Mouse (Mus musculus): ENCODE measurements around the gene Ifitm5. TPM values are rescaled to one million over a fixed set of nuclear protein-coding genes. Genes with fewer than 3 reads are reported as not detected.

Ifitm5 gene
- polyA plus RNA-seq, 1 experiment, result 0.44 TPM

DNA sequence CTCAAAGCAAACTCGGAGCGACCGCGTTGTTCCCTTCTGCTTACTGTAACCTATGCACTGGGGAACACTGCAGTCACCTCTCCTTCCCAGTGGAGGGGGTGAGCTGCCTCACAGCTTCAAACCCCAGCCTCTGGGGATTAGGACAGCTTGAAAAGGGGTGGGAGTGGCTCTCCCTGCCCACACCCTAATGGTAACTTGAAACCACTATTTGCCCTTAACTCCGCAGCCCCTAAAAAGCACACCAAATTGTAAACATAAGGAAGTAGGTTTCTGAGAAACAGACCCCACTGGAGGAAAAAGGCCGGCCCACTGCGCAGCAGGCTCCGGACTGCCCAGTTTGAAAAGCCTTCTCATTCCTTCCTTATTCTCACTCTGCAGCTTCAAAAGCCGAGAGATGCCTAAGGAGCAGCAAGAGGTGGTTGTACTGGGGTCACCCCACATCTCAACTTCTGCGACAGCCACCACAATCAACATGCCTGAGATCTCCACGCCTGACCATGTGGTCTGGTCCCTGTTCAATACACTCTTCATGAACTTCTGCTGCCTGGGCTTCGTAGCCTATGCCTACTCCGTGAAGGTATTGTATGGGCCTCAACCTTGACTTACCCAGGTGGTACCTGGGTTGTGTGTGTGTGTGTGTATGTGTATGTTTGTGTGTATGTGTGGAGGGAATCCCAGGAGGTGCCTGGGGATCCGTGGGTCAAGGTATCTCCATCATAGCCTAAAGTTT, 17.9 kb upstream of the Ifitm5 start:
- Histone ChIP-seq H3K79me3 (ENCODE audit: low read depth) (peaks cover 2% of the 10 kb centered on the region), H3K4me3 (ENCODE audit: insufficient read depth, poor library complexity, severe bottlenecking) (no peak overlapping the region), H3K79me2 (ENCODE audit: control insufficient read depth, insufficient read depth) (peaks cover 11% of the 10 kb centered on the region), H3K36me3 (ENCODE audit: control insufficient read depth, insufficient read depth) (no peaks in the 10 kb centered on the region), H3ac (ENCODE audit: control insufficient read depth, insufficient read length, low read depth) (no peak overlapping the region), H3K27me3 (ENCODE audit: control insufficient read depth, insufficient read depth, insufficient read length) (no peaks in the 10 kb centered on the region)
- TF ChIP-seq MYOD1 (IDR thresholded peaks at IDR 0.05; ENCODE audit: control insufficient read depth, insufficient read length, low read depth) (no peak), CTCF (IDR thresholded peaks at IDR 0.05; ENCODE audit: control insufficient read depth, insufficient read depth, insufficient read length) (no peak), MAX (IDR thresholded peaks at IDR 0.05) (no peak), USF1 (IDR thresholded peaks at IDR 0.05; ENCODE audit: low read depth) (no peak), MYOG (IDR thresholded peaks at IDR 0.05; ENCODE audit: control insufficient read depth, extremely low read depth, insufficient read length) (no peak), CEBPB (IDR thresholded peaks at IDR 0.05; ENCODE audit: low read depth) (no peak), FOSL1 (IDR thresholded peaks at IDR 0.05; ENCODE audit: insufficient read depth, low read length, poor library complexity, severe bottlenecking) (no peak)

DNA sequence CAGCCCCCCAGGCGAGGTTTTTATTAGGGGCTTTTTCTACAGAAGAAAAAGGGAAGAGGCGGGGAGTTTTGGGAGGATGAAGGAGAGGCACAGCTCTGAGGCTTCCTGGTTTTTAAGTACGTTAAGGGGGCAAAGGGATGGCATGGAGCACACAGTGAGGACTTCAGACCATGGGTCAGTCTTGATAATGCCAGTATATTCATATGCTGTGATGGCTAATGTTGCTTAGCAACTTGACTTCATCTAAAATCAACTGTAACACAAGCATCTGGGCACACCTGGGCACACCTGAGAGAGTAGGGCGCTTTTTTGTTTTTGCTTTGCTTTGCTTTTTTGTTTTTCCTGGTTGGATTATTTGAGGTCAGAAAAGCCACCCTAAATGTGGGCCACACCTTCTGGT, 16.8 kb upstream of the Ifitm5 start, which contains the start of gene Ifitm1:
Gene Ifitm1, plus strand, starts transcription at position 301 of the 400 bp plus-strand sequence.
- H3K27me3 ChIP-seq (ENCODE audit: control insufficient read depth, insufficient read depth, insufficient read length), result no peaks in the 10 kb centered on the region
- no peak within 1 kb of the TSS for H3K4me3 ChIP-seq (ENCODE audit: insufficient read depth, poor library complexity, severe bottlenecking)
- no peaks in the 10 kb centered on the region for H3K36me3 ChIP-seq (ENCODE audit: control insufficient read depth, insufficient read depth)
- H3K79me3 ChIP-seq (ENCODE audit: low read depth), result peaks cover 2% of the 10 kb centered on the region
- TF ChIP-seq MYOD1 (IDR thresholded peaks at IDR 0.05; ENCODE audit: control insufficient read depth, insufficient read length, low read depth) (no peak), CTCF (IDR thresholded peaks at IDR 0.05; ENCODE audit: control insufficient read depth, insufficient read depth, insufficient read length) (no peak), MAX (IDR thresholded peaks at IDR 0.05) (no peak), MYOG (IDR thresholded peaks at IDR 0.05; ENCODE audit: control insufficient read depth, extremely low read depth, insufficient read length) (no peak), CEBPB (IDR thresholded peaks at IDR 0.05; ENCODE audit: low read depth) (no peak), USF1 (IDR thresholded peaks at IDR 0.05; ENCODE audit: low read depth) (no peak), FOSL1 (IDR thresholded peaks at IDR 0.05; ENCODE audit: insufficient read depth, low read length, poor library complexity, severe bottlenecking) (no peak)
- no peak within 1 kb of the TSS for H3ac ChIP-seq (ENCODE audit: control insufficient read depth, insufficient read length, low read depth)
- H3K79me2 ChIP-seq (ENCODE audit: control insufficient read depth, insufficient read depth), result peaks cover 11% of the 10 kb centered on the region

DNA sequence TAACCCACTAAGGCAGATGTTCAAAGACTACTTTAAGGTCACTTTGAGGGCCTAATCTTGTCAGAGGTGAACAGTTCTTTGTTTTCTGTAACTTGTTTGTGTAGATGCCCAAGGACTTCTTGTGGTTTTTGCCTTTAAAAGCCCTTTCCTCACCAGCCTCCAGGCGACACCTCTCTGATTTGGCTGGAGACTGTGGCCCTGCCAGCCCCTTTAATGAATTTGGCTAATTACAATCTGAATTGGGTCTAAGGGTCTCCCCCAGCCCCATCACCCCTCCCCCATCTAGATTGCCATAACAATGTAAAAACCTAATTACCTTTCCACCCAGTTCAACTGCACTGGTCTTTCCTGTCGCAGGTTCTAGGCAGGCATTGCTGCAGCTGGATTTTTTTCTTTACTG, 12.6 kb upstream of the Ifitm5 start:
- Histone ChIP-seq H3K27me3 (ENCODE audit: control insufficient read depth, insufficient read depth, insufficient read length) (no peaks in the 10 kb centered on the region), H3K79me2 (ENCODE audit: control insufficient read depth, insufficient read depth) (no peaks in the 10 kb centered on the region), H3K4me3 (ENCODE audit: insufficient read depth, poor library complexity, severe bottlenecking) (no peak overlapping the region), H3ac (ENCODE audit: control insufficient read depth, insufficient read length, low read depth) (no peak overlapping the region), H3K36me3 (ENCODE audit: control insufficient read depth, insufficient read depth) (no peaks in the 10 kb centered on the region), H3K79me3 (ENCODE audit: low read depth) (no peaks in the 10 kb centered on the region)
- TF ChIP-seq FOSL1 (IDR thresholded peaks at IDR 0.05; ENCODE audit: insufficient read depth, low read length, poor library complexity, severe bottlenecking), result no peak
- TF ChIP-seq CEBPB (IDR thresholded peaks at IDR 0.05; ENCODE audit: low read depth), result no peak
- TF ChIP-seq USF1 (IDR thresholded peaks at IDR 0.05; ENCODE audit: low read depth), result no peak
- no peak for TF ChIP-seq MYOD1 (IDR thresholded peaks at IDR 0.05; ENCODE audit: control insufficient read depth, insufficient read length, low read depth)
- TF ChIP-seq CTCF (IDR thresholded peaks at IDR 0.05; ENCODE audit: control insufficient read depth, insufficient read depth, insufficient read length), result no peak
- TF ChIP-seq MAX (IDR thresholded peaks at IDR 0.05), result no peak
- TF ChIP-seq MYOG (IDR thresholded peaks at IDR 0.05; ENCODE audit: control insufficient read depth, extremely low read depth, insufficient read length), result no peak

DNA sequence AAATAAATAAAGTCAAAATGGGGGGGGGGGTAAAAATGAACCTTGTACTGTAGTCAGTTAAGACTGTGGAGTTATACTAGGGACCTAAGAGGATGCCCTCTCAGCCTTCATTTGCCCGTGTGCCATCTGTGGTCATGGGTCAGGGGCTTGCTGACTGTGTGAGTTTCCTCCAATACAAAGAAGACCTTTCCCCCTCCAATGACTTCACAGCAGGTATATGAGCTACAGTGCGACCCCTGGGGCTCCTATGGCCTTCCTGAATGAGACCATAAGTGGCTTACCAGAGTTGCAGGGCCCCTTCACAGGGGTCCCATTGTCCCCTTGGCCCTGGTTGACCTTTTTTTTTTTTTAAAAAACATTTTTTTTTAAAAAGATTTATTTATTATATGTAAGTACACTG, 11.3 kb upstream of the Ifitm5 start:
- H3K79me2 ChIP-seq (ENCODE audit: control insufficient read depth, insufficient read depth), result no peaks in the 10 kb centered on the region
- H3K27me3 ChIP-seq (ENCODE audit: control insufficient read depth, insufficient read depth, insufficient read length), result no peaks in the 10 kb centered on the region
- TF ChIP-seq MAX (IDR thresholded peaks at IDR 0.05), result no peak
- TF ChIP-seq MYOD1 (IDR thresholded peaks at IDR 0.05; ENCODE audit: control insufficient read depth, insufficient read length, low read depth), result no peak
- TF ChIP-seq FOSL1 (IDR thresholded peaks at IDR 0.05; ENCODE audit: insufficient read depth, low read length, poor library complexity, severe bottlenecking), result no peak
- TF ChIP-seq CTCF (IDR thresholded peaks at IDR 0.05; ENCODE audit: control insufficient read depth, insufficient read depth, insufficient read length), result no peak
- TF ChIP-seq USF1 (IDR thresholded peaks at IDR 0.05; ENCODE audit: low read depth), result no peak
- TF ChIP-seq MYOG (IDR thresholded peaks at IDR 0.05; ENCODE audit: control insufficient read depth, extremely low read depth, insufficient read length), result no peak
- no peak for TF ChIP-seq CEBPB (IDR thresholded peaks at IDR 0.05; ENCODE audit: low read depth)
- no peak overlapping the region for H3ac ChIP-seq (ENCODE audit: control insufficient read depth, insufficient read length, low read depth)
- no peaks in the 10 kb centered on the region for H3K79me3 ChIP-seq (ENCODE audit: low read depth)
- no peaks in the 10 kb centered on the region for H3K36me3 ChIP-seq (ENCODE audit: control insufficient read depth, insufficient read depth)
- H3K4me3 ChIP-seq (ENCODE audit: insufficient read depth, poor library complexity, severe bottlenecking), result no peak overlapping the region

DNA sequence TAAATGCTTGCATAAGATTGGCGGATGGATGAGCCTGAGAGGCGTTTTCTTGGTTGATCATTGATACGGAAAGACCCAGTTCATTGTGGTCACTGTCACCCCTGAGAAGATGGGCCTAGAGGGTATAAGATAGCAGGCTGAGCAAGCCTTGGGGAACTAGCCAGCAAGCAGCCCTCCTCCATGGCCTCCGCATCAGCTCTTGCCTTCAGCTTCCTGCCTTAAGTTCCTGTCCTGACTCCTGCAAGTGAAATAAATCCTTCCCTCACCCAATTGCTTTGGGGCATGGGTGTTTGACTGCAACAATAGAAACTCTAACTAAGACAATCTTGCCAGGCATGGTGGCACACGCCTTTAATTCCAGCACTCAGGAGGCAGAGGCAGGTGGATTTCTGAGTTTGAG, 9.9 kb upstream of the Ifitm5 start:
- no peaks in the 10 kb centered on the region for H3K27me3 ChIP-seq (ENCODE audit: control insufficient read depth, insufficient read depth, insufficient read length)
- H3K79me2 ChIP-seq (ENCODE audit: control insufficient read depth, insufficient read depth), result peaks cover 8% of the 10 kb centered on the region
- H3K79me3 ChIP-seq (ENCODE audit: low read depth), result peaks cover 7% of the 10 kb centered on the region
- H3K4me3 ChIP-seq (ENCODE audit: insufficient read depth, poor library complexity, severe bottlenecking), result no peak overlapping the region
- no peak overlapping the region for H3ac ChIP-seq (ENCODE audit: control insufficient read depth, insufficient read length, low read depth)
- TF ChIP-seq CTCF (IDR thresholded peaks at IDR 0.05; ENCODE audit: control insufficient read depth, insufficient read depth, insufficient read length) (no peak), MAX (IDR thresholded peaks at IDR 0.05) (no peak), MYOD1 (IDR thresholded peaks at IDR 0.05; ENCODE audit: control insufficient read depth, insufficient read length, low read depth) (no peak), USF1 (IDR thresholded peaks at IDR 0.05; ENCODE audit: low read depth) (no peak), CEBPB (IDR thresholded peaks at IDR 0.05; ENCODE audit: low read depth) (no peak), MYOG (IDR thresholded peaks at IDR 0.05; ENCODE audit: control insufficient read depth, extremely low read depth, insufficient read length) (no peak), FOSL1 (IDR thresholded peaks at IDR 0.05; ENCODE audit: insufficient read depth, low read length, poor library complexity, severe bottlenecking) (no peak)
- no peaks in the 10 kb centered on the region for H3K36me3 ChIP-seq (ENCODE audit: control insufficient read depth, insufficient read depth)

Measured in C2C12 (cell line).